Mouse (Mus musculus) testis, adult 10 weeks (tissue): ENCODE measurements around the gene Ism2. TPM values are rescaled to one million over a fixed set of nuclear protein-coding genes. Genes with fewer than 3 reads are reported as not detected.

ENCODE experiments used
- polyA plus RNA-seq: library from polyadenylated mRNA; stranded (reverse); fragments of 350-450 nt; fragmentation: Illumina TruSeq; extraction: RNeasy Lipid Tissue Mini Kit (QIAGEN cat#74804); gene quantifications from one replicate; pipeline ENCODE4 v1.2.3, GENCODE M21; 2014; ENCODE audit warnings: low read depth, low replicate concordance

Ism2 gene
- not detected for polyA plus RNA-seq

GRCm38 (mm10) chr12:87299657-87300440 lies at the start of gene Ism2:
Gene Ism2, minus strand, starts transcription at chr12:87299705.

GRCm38 (mm10) chr12:87266108-87266826 lies 33.2 kb downstream of the Ism2 start, which contains the start of the genes Vipas39 and Ahsa1:
Gene Vipas39, minus strand, starts transcription at chr12:87266256.
Gene Ahsa1, plus strand, starts transcription at chr12:87266479.

GRCm38 (mm10) chr12:87238632-87239031 lies 60.9 kb downstream of the Ism2 start, which contains the start of gene Noxred1:
Gene Noxred1, minus strand, starts transcription at chr12:87238732.

Other genes starting within 250 kb of the Ism2 start
- gene Ngb, start 197.2 kb downstream of the Ism2 start, polyA plus RNA-seq, result 0.25 TPM
- 50.7 TPM for gene Gstz1, start 152.5 kb downstream of the Ism2 start, polyA plus RNA-seq
- gene Pomt2, start 151.7 kb downstream of the Ism2 start, polyA plus RNA-seq, result 33.3 TPM
- 150 TPM for gene Samd15, start 100.0 kb downstream of the Ism2 start, polyA plus RNA-seq
- 6.0 TPM for gene Tmed8, start 99.3 kb downstream of the Ism2 start, polyA plus RNA-seq
- gene Noxred1, start 61.0 kb downstream of the Ism2 start, polyA plus RNA-seq, result 108 TPM
- 17.4 TPM for gene Vipas39, start 33.4 kb downstream of the Ism2 start, polyA plus RNA-seq
- gene Ahsa1, start 33.2 kb downstream of the Ism2 start, polyA plus RNA-seq, result 78.8 TPM
- gene Sptlc2, start 88.7 kb upstream of the Ism2 start, polyA plus RNA-seq, result 56.2 TPM
- 128 TPM for gene Slirp, start 144.2 kb upstream of the Ism2 start, polyA plus RNA-seq
- gene Alkbh1, start 144.3 kb upstream of the Ism2 start, polyA plus RNA-seq, result 28.0 TPM
- 94.8 TPM for gene Snw1, start 172.6 kb upstream of the Ism2 start, polyA plus RNA-seq
- gene Gm5788, start 195.0 kb upstream of the Ism2 start, polyA plus RNA-seq, result not detected
- gene Gm8300, start 214.6 kb upstream of the Ism2 start, polyA plus RNA-seq, result not detected